Mouse (Mus musculus): ENCODE data around the gene Egr4.
A peak's percentile ranks its signal among the peaks of the same experiment; 100 is the strongest.

The Egr4 gene

GRCm38 (mm10) chr6:85513531-85513910 lies at the start of gene Egr4:
Gene Egr4, minus strand, starts transcription at chr6:85513589.
- peak; percentile 26 for DNase-seq (ENCODE audit: low read depth, low spot score)

- no peak for DNase-seq (ENCODE audit: low read depth, low spot score)
These were observed 49.0 kb upstream of the Egr4 start for GRCm38 (mm10) chr6:85562374-85562773.

- DNase-seq (ENCODE audit: low read depth, low spot score), result no peak
These were observed 34.3 kb upstream of the Egr4 start for GRCm38 (mm10) chr6:85547642-85548041.

- no peak for DNase-seq (ENCODE audit: low read depth, low spot score)
These were observed 31.0 kb upstream of the Egr4 start for GRCm38 (mm10) chr6:85544251-85544881.

DNA sequence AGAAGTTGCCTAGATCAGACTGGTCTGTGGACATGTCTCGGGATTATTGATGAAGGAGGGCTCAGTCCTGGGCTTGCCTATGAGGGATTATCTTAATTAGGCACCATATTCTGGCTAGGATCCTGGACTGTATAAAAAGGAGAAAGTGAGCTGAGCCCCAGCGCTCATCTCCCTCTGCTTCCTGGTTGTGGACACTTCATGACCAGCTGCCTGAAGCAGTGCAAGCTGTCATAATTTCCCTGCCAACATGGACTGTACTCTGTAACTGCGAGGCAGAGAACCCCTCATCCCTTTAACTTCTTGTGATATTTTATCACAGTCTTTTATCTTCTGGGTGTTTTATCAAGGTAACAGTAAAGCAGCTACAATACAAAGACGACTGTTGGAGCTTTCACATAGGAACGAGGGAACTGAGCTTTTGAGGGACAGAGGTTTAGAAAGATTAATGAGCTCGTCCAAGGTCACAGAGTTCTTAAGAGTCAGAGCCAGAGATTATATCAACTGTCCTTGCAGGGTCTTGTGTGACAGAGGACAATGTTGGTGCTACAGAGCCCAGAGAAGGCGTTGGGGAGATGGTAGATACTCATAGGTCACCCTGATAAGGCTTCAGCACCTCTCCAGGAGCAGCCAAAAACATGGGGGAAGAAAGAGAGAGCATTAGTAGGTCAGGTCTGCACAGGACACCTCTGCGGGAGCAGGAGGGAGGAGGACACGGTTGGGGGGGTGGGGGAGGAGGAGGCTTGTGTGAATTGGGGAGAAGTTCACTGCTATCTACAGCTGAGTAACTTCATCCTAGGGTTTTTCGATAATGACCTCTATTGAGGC lies 30.2 kb upstream of the Egr4 start:
- DNase-seq (ENCODE audit: low read depth, low spot score), result no peak

- DNase-seq (ENCODE audit: low read depth, low spot score), result no peak
These were observed 9.4 kb upstream of the Egr4 start for GRCm38 (mm10) chr6:85522825-85523224.

- DNase-seq (ENCODE audit: low read depth, low spot score), result no peak
These were observed 8.6 kb upstream of the Egr4 start for GRCm38 (mm10) chr6:85522026-85522425.

DNA sequence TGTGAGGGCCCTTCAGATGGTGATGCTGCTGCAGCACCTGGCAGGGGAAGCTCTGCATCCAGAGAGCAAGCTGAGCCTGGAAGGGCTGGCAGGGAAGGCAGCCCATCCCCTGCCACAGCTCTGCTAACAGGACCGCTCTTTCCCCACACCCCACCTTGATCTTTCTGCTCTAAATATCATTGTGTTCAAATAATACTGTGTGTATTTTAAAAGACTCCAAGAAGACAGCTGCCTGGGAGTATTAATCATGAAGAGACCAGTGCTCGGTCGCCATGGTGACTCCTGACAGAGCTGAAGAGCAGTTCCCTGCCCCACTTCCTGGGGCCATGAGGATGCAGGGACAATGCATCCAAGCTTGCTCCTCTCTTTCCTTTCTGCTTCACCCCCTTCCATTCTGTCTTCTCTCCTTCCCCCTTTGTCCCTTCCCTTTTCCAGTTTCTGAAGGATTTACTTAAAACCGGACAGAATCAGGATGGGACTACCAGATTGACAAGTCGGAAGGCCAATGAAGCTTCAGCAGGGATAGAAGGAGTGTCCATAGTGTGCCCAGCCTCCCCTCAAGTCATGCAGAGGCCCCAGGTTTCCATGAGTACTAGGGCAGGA lies 4.8 kb upstream of the Egr4 start:
- DNase-seq (ENCODE audit: low read depth, low spot score), result no peak

DNA sequence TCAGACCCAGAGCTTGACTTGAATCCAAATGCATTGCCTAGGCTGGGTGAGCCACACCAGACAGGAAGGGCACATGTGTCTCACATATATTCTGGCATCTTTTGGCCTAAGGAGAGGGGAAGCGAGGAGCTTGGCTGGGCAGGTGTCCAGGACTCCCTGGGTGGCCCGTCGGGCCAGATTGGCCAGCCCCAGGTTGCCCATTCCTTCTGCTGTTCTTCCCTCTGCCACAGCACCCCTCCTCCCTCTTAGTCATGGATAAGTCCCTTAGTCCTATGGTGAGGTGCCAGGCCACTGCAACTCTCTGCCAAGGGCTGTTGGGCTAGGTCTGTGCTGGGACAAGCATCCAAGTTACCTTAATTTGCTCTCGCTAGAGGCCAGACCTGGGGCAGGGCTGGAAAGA lies 2.6 kb upstream of the Egr4 start:
- DNase-seq (ENCODE audit: low read depth, low spot score), result no peak

DNA sequence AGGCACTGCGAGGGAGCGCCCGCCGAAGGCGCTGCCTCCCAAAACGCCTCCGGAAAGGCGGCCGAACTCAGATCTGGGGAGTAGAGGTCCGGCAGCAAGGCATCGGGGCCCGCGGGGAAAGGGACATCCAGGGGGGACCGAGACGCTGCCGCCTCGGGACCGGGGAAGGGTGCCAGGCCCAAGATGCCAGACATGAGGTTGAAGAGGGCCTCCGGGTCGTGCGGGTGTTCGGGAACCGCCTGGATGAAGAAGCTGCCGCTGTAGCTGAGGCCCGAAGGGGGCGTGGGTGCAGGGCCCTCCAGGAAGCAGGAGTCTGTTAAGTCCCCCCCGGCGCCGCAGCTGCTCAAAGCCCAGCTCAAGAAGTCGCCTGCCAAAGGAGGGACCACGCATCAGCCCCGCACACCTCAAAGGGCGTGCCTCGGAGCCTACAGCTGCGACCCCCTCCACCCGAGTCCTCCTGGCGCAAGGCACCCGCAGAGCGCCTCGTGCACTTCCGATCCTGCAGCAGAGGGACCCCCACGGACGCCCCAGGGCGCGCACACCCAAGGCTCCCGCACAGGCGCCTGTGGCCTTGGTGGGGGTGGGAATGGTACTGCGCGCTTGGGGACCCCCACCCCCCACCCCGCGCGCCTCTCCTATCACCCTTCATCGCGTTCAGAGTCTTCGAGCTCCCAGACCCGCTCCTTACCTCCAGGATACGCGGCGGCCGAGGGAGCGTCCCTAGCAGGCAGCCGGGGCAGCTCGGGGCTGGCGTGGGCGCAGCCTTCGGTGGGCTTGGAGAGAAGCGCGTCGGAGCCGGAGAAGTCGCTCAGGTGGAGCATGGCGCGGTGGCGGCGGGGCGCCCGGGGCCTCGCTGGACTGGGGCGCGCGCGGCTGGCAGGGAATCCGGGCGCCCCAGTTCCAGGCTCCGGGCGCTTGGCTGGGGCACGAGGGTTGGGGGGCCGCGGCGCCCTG lies 535 bp downstream of the Egr4 start:
- no peak for DNase-seq (ENCODE audit: low read depth, low spot score)

- no peak for DNase-seq (ENCODE audit: low read depth, low spot score)
These were observed 1.3 kb downstream of the Egr4 start for GRCm38 (mm10) chr6:85512056-85512440.

- peak; percentile 36 for DNase-seq (ENCODE audit: low read depth, low spot score)
These were observed 1.9 kb downstream of the Egr4 start for GRCm38 (mm10) chr6:85511286-85512055.

DNA sequence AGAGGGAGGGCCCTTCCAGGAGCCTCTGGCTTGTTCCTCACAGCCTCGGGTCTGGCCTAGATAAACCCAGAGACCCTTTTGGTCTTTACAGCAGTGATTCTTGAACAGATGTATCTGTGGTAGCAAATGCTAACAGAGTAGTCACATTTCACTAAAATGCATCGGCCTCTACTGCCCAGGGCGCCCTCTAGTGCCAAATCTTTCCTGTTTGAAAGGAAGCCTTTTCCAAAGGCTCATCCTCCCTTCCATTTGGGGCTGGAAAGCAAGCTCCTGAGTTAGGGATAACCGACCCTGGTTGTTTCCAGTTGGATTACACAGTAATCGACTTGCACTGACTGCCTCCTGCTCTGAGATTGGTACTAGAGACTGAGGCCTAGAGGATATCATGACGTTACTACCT lies 2.9 kb downstream of the Egr4 start:
- peak; percentile 38 for DNase-seq (ENCODE audit: low read depth, low spot score)

DNA sequence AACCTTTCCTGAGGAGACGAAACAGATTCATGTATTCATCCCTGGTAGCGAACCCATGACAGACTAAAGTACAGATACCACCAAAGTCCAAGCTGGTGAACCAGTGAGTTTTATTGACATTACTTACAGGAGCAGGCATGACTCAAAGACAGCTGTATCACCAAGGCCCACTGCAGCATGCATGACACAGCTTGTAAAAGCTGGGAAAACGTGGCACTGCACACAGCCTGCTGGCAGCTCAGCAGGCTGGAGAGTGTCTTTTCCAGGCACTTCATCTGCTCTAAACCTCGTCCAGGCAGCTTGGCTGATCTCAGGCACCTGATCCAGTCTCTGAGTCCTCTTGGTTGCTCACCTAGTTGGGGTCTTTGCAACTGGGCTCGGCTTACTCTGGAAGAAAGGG lies 4.8 kb downstream of the Egr4 start:
- no peak for DNase-seq (ENCODE audit: low read depth, low spot score)

DNA sequence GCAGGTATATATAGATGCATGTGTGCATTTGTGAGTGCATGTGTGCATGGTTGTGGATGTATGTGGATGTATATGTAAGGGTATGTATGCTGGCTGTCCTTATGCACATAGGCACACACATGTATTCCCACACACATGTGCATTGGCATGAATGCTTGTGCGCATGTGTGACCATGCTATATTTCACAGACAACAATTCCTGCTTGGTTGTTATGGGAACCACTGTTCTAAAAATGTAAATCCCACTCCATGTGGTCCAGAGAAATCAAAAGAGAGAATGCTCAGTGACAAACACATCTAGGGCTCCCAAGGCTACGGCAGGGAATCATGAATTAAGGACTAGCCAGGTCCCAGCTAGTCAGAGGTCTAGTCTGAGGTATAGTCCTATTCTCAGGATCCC lies 8.5 kb downstream of the Egr4 start:
- DNase-seq (ENCODE audit: low read depth, low spot score), result no peak

DNA sequence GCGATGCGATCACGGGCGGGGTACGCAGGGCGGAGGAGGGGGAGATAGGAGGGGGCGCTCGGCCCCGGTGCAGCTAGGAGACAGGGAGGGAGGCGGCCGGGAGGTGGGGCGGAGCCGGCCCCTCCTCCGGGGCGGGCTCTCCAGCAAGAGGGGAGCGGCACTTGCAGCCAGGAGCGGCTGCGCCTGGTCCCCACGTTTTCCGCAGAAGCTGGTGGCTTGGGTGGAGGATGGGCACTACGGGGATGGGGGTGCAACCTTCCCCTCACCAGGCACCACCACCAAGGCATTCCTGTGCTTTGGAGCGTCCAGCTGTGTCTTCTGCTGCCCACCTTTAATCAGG lies 10.5 kb downstream of the Egr4 start, which contains the start of gene Fbxo41:
Gene Fbxo41 (minus strand): TSS at position 84 of the 340 bp plus-strand sequence.
- DNase-seq (ENCODE audit: low read depth, low spot score), result peak; percentile 27

DNA sequence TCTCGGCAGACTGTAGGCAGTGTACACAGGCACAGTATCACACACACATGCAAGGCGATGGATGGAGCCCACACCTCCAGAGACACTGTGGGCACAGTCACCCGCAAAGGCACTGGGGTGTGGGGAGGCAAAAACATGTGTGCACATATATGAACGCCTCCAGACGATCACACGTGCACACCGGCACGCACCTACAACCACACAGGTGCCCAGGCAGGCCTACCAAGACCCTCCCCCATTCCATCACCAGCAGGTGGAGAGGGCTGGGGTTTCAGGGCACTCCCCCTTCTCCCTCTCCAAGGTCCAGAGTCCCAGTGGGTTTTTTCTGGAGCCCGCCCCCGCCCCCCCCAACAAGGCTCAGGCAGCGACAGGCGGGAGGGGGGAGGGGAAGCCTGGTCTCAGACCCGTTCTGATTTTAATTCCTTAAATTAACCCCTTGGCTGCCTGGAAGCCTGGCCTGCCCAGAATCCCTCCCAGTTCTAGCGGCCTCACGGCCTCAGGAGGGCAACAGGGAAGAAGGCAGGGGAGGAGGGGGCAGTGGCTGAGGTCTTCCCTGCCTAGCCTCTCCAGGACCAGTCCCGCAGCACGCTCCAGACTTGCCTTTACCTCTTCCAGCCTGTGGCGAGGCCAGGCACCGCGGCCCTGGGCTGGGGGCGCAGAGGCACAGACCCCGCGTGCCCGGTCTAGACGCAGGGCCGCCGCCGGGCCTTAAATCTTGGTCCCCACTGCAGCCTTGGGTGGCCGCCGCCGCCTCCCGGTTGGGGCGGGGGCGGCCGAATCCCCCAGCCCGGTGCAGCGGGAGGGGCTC lies 11.1 kb downstream of the Egr4 start:
- DNase-seq (ENCODE audit: low read depth, low spot score), result no peak

GRCm38 (mm10) chr6:85501571-85502102 lies 11.8 kb downstream of the Egr4 start:
- DNase-seq (ENCODE audit: low read depth, low spot score), result no peak

- no peak for DNase-seq (ENCODE audit: low read depth, low spot score)
These were observed 13.0 kb downstream of the Egr4 start for GRCm38 (mm10) chr6:85500416-85500815.

- no peak for DNase-seq (ENCODE audit: low read depth, low spot score)
These were observed 15.2 kb downstream of the Egr4 start for GRCm38 (mm10) chr6:85498147-85498546.

Measured in embryo, embryonic 11.5 days (tissue).